Mouse (Mus musculus) liver, embryonic 14.5 days (tissue): ENCODE measurements around the gene Kcnq1. TPM values are rescaled to one million over a fixed set of nuclear protein-coding genes. Genes with fewer than 3 reads are reported as not detected.
A peak's percentile ranks its signal among the peaks of the same experiment; 100 is the strongest.

Experiments
- ATAC-seq: fragments of 200-750 bp; cut with Nextera tagmentation; 2 replicates; pipeline ENCODE4 v1.8.0; 2017; ENCODE audit warnings: moderate number of reproducible peaks, mild to moderate bottlenecking, moderate library complexity; ENCODE audit not compliant: insufficient read depth
- DNase-seq, 3 experiments: peaks; one replicate each; pipeline ENCODE4 v3.0.0-alpha.2; 2012 to 2013; ENCODE audit warnings: low read depth in 3 of 3, low spot score in 3 of 3
- H3K27ac ChIP-seq: fragments of 300-500 bp; sonication (generic); 2 replicates; pipeline ENCODE4 v1.5.1; 2014; ENCODE audit warnings: moderate library complexity, mild to moderate bottlenecking, control low read depth, inconsistent platforms
- H3K27me3 ChIP-seq: fragments of 300-500 bp; sonication (generic); 2 replicates; pipeline ENCODE4 v1.6.1; 2014; ENCODE audit warnings: mild to moderate bottlenecking, low read length, moderate library complexity; ENCODE audit not compliant: control insufficient read depth, insufficient read depth
- H3K36me3 ChIP-seq: fragments of 300-500 bp; sonication (generic); replicated peaks from 2 replicates; pipeline ENCODE4 v1.6.1; 2014; ENCODE audit warnings: low read depth; ENCODE audit not compliant: control insufficient read depth, insufficient read depth
- H3K4me1 ChIP-seq, 2 experiments: fragments of 200-500 bp in 1 of 2; fragments of 300-500 bp in 1 of 2; sonication (generic) in 1 of 2; replicated peaks; 2 replicates each; pipeline ENCODE4 v1.6.1; 2012 to 2014; ENCODE audit warnings: antibody characterized with exemption in 1 of 2, inconsistent platforms in 1 of 2, low read length in 1 of 2; ENCODE audit not compliant: control insufficient read depth in 2 of 2, insufficient read depth in 2 of 2
- H3K4me2 ChIP-seq: fragments of 300-500 bp; sonication (generic); 2 replicates; pipeline ENCODE4 v1.6.1; 2014; ENCODE audit warnings: low read depth, mild to moderate bottlenecking, control low read depth, moderate library complexity
- H3K4me3 ChIP-seq, 2 experiments: fragments of 200-500 bp in 1 of 2; fragments of 300-500 bp in 1 of 2; sonication (generic) in 1 of 2; 2 replicates each; pipeline ENCODE4 v1.5.1; 2012 to 2014; ENCODE audit warnings: low read depth in 2 of 2, low read length in 2 of 2, mild to moderate bottlenecking in 2 of 2, control low read depth in 1 of 2, inconsistent platforms in 1 of 2, moderate library complexity in 1 of 2; ENCODE audit not compliant: insufficient read depth in 1 of 2
- H3K9ac ChIP-seq: fragments of 300-500 bp; sonication (generic); replicated peaks from 2 replicates; pipeline ENCODE4 v1.6.1; 2014; ENCODE audit warnings: mild to moderate bottlenecking, control low read depth, moderate library complexity
- H3K9me3 ChIP-seq: fragments of 300-500 bp; sonication (generic); 2 replicates; pipeline ENCODE4 v1.6.1; 2016; ENCODE audit warnings: low read length, mixed read lengths; ENCODE audit not compliant: control insufficient read depth
- CTCF ChIP-seq: IDR thresholded peaks from 2 replicates; pipeline ENCODE4 v1.5.1; 2016; ENCODE audit warnings: antibody characterized with exemption, low read depth, control low read depth
- EP300 ChIP-seq: IDR thresholded peaks from 2 replicates; pipeline ENCODE4 v1.6.1; 2016; ENCODE audit warnings: antibody characterized with exemption, low read depth
- whole genome bisulfite sequencing: fragments of 180-500 bp; shearing (Covaris S2); extraction: QIAGEN DNeasy Blood & Tissue Kit; methylation state at CpG from one replicate; pipeline ENCODE4 v1.1.7; 2014; ENCODE audit not compliant: insufficient replicate concordance; 5-methylcytosine and 5-hydroxymethylcytosine counted together
- polyA plus RNA-seq, 2 experiments: library from polyadenylated mRNA; depleted of rRNA in 1 of 2; stranded (reverse) in 1 of 2; unstranded in 1 of 2; fragments of >200 nt; fragmentation: Nextera tagmentation in 1 of 2; extraction: Ambion mirVana in 1 of 2; gene quantifications; 2 replicates each; pipeline versions ENCODE4 v1.2.1 to v1.2.3; 2012 to 2014

Kcnq1 gene
- polyA plus RNA-seq, 2 experiments, result 0.12 to 0.41 TPM

DNA sequence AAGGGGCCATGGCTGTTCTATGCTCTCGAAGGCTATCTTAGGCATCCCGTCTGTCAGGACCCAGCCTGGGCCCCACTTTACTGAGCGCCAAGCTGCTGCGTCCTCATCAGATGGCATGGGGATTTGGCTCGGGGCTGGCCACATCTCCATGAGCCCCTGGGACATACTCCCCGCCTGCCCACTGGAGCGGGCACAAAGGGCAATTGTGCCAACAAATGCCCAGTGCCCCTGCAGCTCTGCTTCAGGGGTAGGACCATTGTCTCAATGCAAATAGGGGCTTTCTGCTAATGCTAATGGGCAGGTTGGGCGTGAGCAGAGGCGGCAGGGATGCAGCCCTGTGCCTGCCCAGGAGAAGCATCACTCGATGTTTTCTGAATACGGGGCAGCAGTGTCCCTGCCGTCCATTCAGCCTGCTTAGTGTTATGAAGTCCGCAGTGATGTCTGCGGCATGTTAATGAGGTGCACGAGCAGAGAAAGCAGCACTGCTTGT, 91.8 kb downstream of the Kcnq1 start:
- Histone ChIP-seq H3K9me3 (no peaks in the 10 kb centered on the region), H3K4me2 (no peak overlapping the region), H3K4me3 (no peak overlapping the region), H3K27ac (no peak overlapping the region), H3K4me1 (no peaks in the 10 kb centered on the region), H3K9ac (no peak overlapping the region), H3K27me3 (no peaks in the 10 kb centered on the region), H3K36me3 (no peaks in the 10 kb centered on the region)
- 61% methylated on average over 15 of the region's 15 CpGs for WGBS
- TF ChIP-seq EP300 (no peak), CTCF (no peak)
- DNase-seq, result no peak
- ATAC-seq, result no peak

DNA sequence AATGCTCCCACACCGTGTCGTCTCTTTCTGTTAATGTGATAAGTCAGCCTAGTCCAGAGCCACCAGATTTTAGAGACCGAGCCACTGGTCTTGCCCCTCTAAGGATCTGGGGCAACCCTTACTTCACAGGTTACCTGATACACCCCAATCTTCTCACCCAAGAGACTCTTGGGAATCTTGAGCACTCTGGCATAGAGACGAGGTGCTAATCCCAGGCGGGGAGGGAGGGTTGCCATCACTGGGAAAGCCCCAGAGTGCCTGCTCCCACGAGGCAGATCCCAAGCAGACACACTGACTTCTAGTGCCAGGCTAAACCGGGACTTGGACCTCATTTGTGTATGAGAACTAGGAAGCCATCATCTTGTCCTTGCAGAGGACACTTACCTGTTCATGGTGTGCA, 92.3 kb downstream of the Kcnq1 start:
- H3K4me2 ChIP-seq, result no peak overlapping the region
- no peaks in the 10 kb centered on the region for H3K9me3 ChIP-seq
- DNase-seq, result no peak
- H3K27ac ChIP-seq, result no peak overlapping the region
- WGBS, result 52% methylated on average over 7 of the region's 7 CpGs
- ATAC-seq, result no peak
- H3K4me1 ChIP-seq, result no peaks in the 10 kb centered on the region
- H3K9ac ChIP-seq, result no peak overlapping the region
- TF ChIP-seq EP300 (no peak), CTCF (no peak)
- no peaks in the 10 kb centered on the region for H3K27me3 ChIP-seq
- H3K4me3 ChIP-seq, result no peak overlapping the region
- no peaks in the 10 kb centered on the region for H3K36me3 ChIP-seq

DNA sequence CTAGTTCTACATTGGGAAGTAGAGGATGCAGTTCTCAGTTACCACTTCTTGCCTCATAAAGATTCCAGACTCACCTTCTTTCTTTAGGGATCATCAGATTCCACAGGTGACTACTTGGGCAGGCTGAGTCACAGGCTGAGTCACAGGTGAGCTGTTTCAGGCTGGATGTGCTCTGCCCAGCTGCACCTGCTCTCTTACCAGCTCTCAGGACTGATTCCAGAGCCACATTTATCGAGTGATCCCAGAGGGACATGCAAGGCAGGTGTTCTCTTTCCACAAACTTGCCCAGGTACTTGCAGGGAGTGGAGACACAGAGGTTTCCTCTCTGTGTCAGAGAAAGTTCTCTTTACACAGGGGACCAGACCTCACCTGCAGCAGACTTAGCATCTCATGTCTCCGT, 95.1 kb downstream of the Kcnq1 start:
- no peaks in the 10 kb centered on the region for H3K27me3 ChIP-seq
- no peak overlapping the region for H3K4me3 ChIP-seq
- TF ChIP-seq CTCF, result no peak
- TF ChIP-seq EP300, result no peak
- no peaks in the 10 kb centered on the region for H3K4me1 ChIP-seq
- WGBS, result 57% methylated on average over 2 of the region's 2 CpGs
- DNase-seq, result no peak
- no peak overlapping the region for H3K4me2 ChIP-seq
- H3K9ac ChIP-seq, result no peak overlapping the region
- ATAC-seq, result no peak
- no peaks in the 10 kb centered on the region for H3K36me3 ChIP-seq
- H3K27ac ChIP-seq, result no peak overlapping the region
- no peaks in the 10 kb centered on the region for H3K9me3 ChIP-seq

DNA sequence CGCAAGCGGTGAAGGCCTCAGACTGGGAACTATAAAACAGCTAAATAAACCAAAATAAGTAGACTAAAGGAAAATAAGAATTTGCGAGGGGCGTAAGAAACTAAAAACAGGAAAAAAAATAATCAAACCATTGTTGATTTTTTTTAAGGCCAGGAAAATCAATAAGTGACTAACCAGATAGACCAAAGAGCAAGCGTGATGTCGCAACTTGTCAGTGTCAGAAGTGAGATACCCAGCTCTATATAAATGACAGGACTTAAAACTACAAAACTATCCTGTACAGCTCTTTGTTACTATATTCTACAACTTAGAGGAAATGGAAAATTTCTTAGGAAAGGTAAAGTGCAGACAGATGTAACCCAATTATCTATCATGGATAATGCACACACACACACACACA, 97.7 kb downstream of the Kcnq1 start:
- H3K4me2 ChIP-seq, result no peak overlapping the region
- H3K27ac ChIP-seq, result no peak overlapping the region
- no peaks in the 10 kb centered on the region for H3K36me3 ChIP-seq
- no peak overlapping the region for H3K9ac ChIP-seq
- peak in 2 of 3 experiments; percentile 20 to 22 for DNase-seq
- no peaks in the 10 kb centered on the region for H3K4me1 ChIP-seq
- H3K9me3 ChIP-seq, result no peaks in the 10 kb centered on the region
- H3K4me3 ChIP-seq, result no peak overlapping the region
- no peak for ATAC-seq
- TF ChIP-seq CTCF (no peak), EP300 (no peak)
- H3K27me3 ChIP-seq, result no peaks in the 10 kb centered on the region
- 71% methylated on average over 6 of the region's 6 CpGs for WGBS

DNA sequence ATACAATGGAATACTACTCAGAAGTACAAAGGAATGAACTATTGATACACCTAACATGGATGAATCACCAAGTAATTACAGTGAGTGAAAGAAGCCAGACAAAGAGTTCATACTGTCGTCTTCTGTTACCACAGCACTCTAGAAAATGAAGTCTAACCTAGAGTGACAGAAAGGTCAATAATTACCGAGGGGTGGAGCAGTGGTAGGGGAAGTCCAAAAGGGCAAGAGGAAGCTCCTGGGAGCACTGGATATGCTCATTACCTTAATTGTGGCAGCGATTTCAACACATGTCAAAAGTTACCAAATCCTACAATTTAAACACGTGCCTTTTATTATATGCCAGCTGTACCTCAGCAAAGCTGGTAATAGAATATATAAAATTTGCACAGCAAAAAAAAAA, 100.9 kb downstream of the Kcnq1 start:
- H3K9me3 ChIP-seq, result no peaks in the 10 kb centered on the region
- no peak overlapping the region for H3K27ac ChIP-seq
- no peak for TF ChIP-seq CTCF
- TF ChIP-seq EP300, result no peak
- no peaks in the 10 kb centered on the region for H3K27me3 ChIP-seq
- ATAC-seq (no peak), DNase-seq (peak in 1 of 3 experiments; percentile 2)
- H3K36me3 ChIP-seq, result no peaks in the 10 kb centered on the region
- H3K9ac ChIP-seq, result no peak overlapping the region
- H3K4me3 ChIP-seq, result no peak overlapping the region
- WGBS, result 24% methylated on average over 4 of the region's 4 CpGs
- no peaks in the 10 kb centered on the region for H3K4me1 ChIP-seq
- H3K4me2 ChIP-seq, result no peak overlapping the region
